Mouse (Mus musculus): ENCODE measurements around the gene Rpl4. TPM values are rescaled to one million over a fixed set of nuclear protein-coding genes. Genes with fewer than 3 reads are reported as not detected.
"Not testable (repeated sequence)": the region's sequence is repeated elsewhere in the genome, so short reads cannot be mapped to it uniquely, and the experiment has no call there.

Gene Rpl4
- polyA plus RNA-seq, 1 experiment from 2014 or later, result 1,021 TPM

GRCm38 (mm10) chr9:64173666-64174220 lies 568 bp downstream of the Rpl4 start:
- under 1% methylated on average over 16 of the region's 16 CpGs for WGBS (ENCODE audit: insufficient replicate concordance)

GRCm38 (mm10) chr9:64174341-64174740 lies 1.2 kb downstream of the Rpl4 start:
- peak overlapping the region; percentile 94 for H3K9ac ChIP-seq
- ATAC-seq (ENCODE audit: low read depth) (no peak), DNase-seq (no peak)
- peak overlapping the region; percentile 89 for H3K4me3 ChIP-seq (replicated peaks)
- peaks cover 62% of the 10 kb centered on the region for H3K4me1 ChIP-seq (replicated peaks)
- peak overlapping the region; percentile 77 for H3K4me2 ChIP-seq
- no peaks in the 10 kb centered on the region for H3K9me3 ChIP-seq (replicated peaks)
- H3K27ac ChIP-seq, result peak overlapping the region; percentile 64; the same call in 1 of the 2 replicates
- H3K36me3 ChIP-seq, result peaks cover 51% of the 10 kb centered on the region
- H3K27me3 ChIP-seq, result no peaks in the 10 kb centered on the region

More at GRCm38 (mm10) chr9:64173666-64174220, 568 bp downstream of the Rpl4 start:
- Histone ChIP-seq H3K4me1 (replicated peaks) (peaks cover 59% of the 10 kb centered on the region), H3K27ac (peak overlapping the region; percentile 64), H3K9ac (peak overlapping the region; percentile 94), H3K4me3 (replicated peaks) (peak overlapping the region; percentile 89), H3K4me2 (peak overlapping the region; percentile 77), H3K9me3 (replicated peaks) (no peaks in the 10 kb centered on the region), H3K36me3 (peaks cover 52% of the 10 kb centered on the region), H3K27me3 (no peaks in the 10 kb centered on the region)
- DNase-seq, result no peak
- no peak for ATAC-seq (ENCODE audit: low read depth)

GRCm38 (mm10) chr9:64174766-64175165 lies 1.6 kb downstream of the Rpl4 start:
- Histone ChIP-seq H3K4me1 (replicated peaks) (peaks cover 66% of the 10 kb centered on the region), H3K9ac (peak overlapping the region; percentile 94), H3K4me3 (replicated peaks) (peak overlapping the region; percentile 89), H3K36me3 (peaks cover 50% of the 10 kb centered on the region), H3K9me3 (replicated peaks) (no peaks in the 10 kb centered on the region), H3K27me3 (no peaks in the 10 kb centered on the region), H3K27ac (peak overlapping the region; percentile 64), H3K4me2 (peak overlapping the region; percentile 77)
- ATAC-seq (ENCODE audit: low read depth) (no peak), DNase-seq (no peak)
- 27% methylated on average over 8 of the region's 8 CpGs for WGBS (ENCODE audit: insufficient replicate concordance)

GRCm38 (mm10) chr9:64175378-64175777 lies 2.2 kb downstream of the Rpl4 start:
- no peak for DNase-seq
- peak overlapping the region; percentile 94 for H3K9ac ChIP-seq
- WGBS (ENCODE audit: insufficient replicate concordance), result 76% methylated on average over 11 of the region's 11 CpGs
- peak overlapping the region; percentile 64 for H3K27ac ChIP-seq
- no peak for ATAC-seq (ENCODE audit: low read depth)
- no peaks in the 10 kb centered on the region for H3K9me3 ChIP-seq (replicated peaks)
- H3K36me3 ChIP-seq, result peaks cover 56% of the 10 kb centered on the region
- peaks cover 67% of the 10 kb centered on the region for H3K4me1 ChIP-seq (replicated peaks)
- H3K4me2 ChIP-seq, result peak overlapping the region; percentile 77
- peak overlapping the region; percentile 89 for H3K4me3 ChIP-seq (replicated peaks)
- no peaks in the 10 kb centered on the region for H3K27me3 ChIP-seq

GRCm38 (mm10) chr9:64178610-64178973 lies 5.4 kb downstream of the Rpl4 start:
- peaks cover 81% of the 10 kb centered on the region for H3K36me3 ChIP-seq
- H3K9ac ChIP-seq, result peak overlapping the region; percentile 87
- no peak for DNase-seq
- ATAC-seq (ENCODE audit: low read depth), result peak; percentile 63
- H3K27ac ChIP-seq, result peak overlapping the region; percentile 80
- H3K9me3 ChIP-seq (replicated peaks), result no peaks in the 10 kb centered on the region
- WGBS (ENCODE audit: insufficient replicate concordance), result 22% methylated on average over 3 of the region's 3 CpGs
- peaks cover 48% of the 10 kb centered on the region for H3K4me1 ChIP-seq (replicated peaks)
- H3K4me3 ChIP-seq (replicated peaks), result peak overlapping the region; percentile 80
- peak overlapping the region; percentile 81 for H3K4me2 ChIP-seq
- no peaks in the 10 kb centered on the region for H3K27me3 ChIP-seq

- WGBS (ENCODE audit: insufficient replicate concordance), result under 1% methylated on average over 35 of the region's 35 CpGs
- peak within 1 kb of the TSS; percentile 87 for H3K9ac ChIP-seq
- peak within 1 kb of the TSS; percentile 80 for H3K4me3 ChIP-seq (replicated peaks)
- peaks cover 83% of the 10 kb centered on the region for H3K36me3 ChIP-seq
- peak within 1 kb of the TSS; percentile 80 for H3K27ac ChIP-seq
- no peaks in the 10 kb centered on the region for H3K27me3 ChIP-seq
- no peaks in the 10 kb centered on the region for H3K9me3 ChIP-seq (replicated peaks)
- H3K4me1 ChIP-seq (replicated peaks), result peaks cover 49% of the 10 kb centered on the region
- H3K4me2 ChIP-seq, result peak within 1 kb of the TSS; percentile 81
- ATAC-seq (ENCODE audit: low read depth) (peak; percentile 91), DNase-seq (peak; percentile 82)
Measured at GRCm38 (mm10) chr9:64178974-64179646, 5.9 kb downstream of the Rpl4 start, which contains the start of gene Snapc5. Gene Snapc5 (plus strand): TSS chr9:64179274.

GRCm38 (mm10) chr9:64183295-64183694 lies 10.1 kb downstream of the Rpl4 start:
- H3K36me3 ChIP-seq, result peaks cover 66% of the 10 kb centered on the region

GRCm38 (mm10) chr9:64184166-64184840 lies 11.1 kb downstream of the Rpl4 start:
- DNase-seq (no peak), ATAC-seq (ENCODE audit: low read depth) (no peak)
- Histone ChIP-seq H3K4me3 (replicated peaks) (no peak overlapping the region), H3K9me3 (replicated peaks) (no peaks in the 10 kb centered on the region), H3K4me1 (replicated peaks) (peaks cover 17% of the 10 kb centered on the region), H3K27me3 (no peaks in the 10 kb centered on the region), H3K4me2 (no peak overlapping the region), H3K27ac (no peak overlapping the region), H3K9ac (no peak overlapping the region), H3K36me3 (peaks cover 59% of the 10 kb centered on the region)
- 86% methylated on average over 5 of the region's 5 CpGs for WGBS (ENCODE audit: insufficient replicate concordance)

More at GRCm38 (mm10) chr9:64183295-64183694, 10.1 kb downstream of the Rpl4 start:
- H3K4me3 ChIP-seq (replicated peaks); ATAC-seq (ENCODE audit: low read depth); H3K9me3 ChIP-seq (replicated peaks); H3K27me3 ChIP-seq; H3K4me2 ChIP-seq; H3K9ac ChIP-seq; DNase-seq; H3K27ac ChIP-seq: not testable (repeated sequence)
- H3K4me1 ChIP-seq (replicated peaks), result peaks cover 24% of the 10 kb centered on the region
- WGBS (ENCODE audit: insufficient replicate concordance), result 84% methylated on average over 5 of the region's 5 CpGs

- peaks cover 36% of the 10 kb centered on the region for H3K36me3 ChIP-seq
- H3K27ac ChIP-seq, result no peak overlapping the region
- ATAC-seq (ENCODE audit: low read depth) (no peak), DNase-seq (no peak)
- H3K27me3 ChIP-seq, result no peaks in the 10 kb centered on the region
- no peak overlapping the region for H3K4me3 ChIP-seq (replicated peaks)
- no peak overlapping the region for H3K9ac ChIP-seq
- no peaks in the 10 kb centered on the region for H3K9me3 ChIP-seq (replicated peaks)
- WGBS (ENCODE audit: insufficient replicate concordance), result 92% methylated on average over 1 of the region's 1 CpGs
- H3K4me1 ChIP-seq (replicated peaks), result no peaks in the 10 kb centered on the region
- no peak overlapping the region for H3K4me2 ChIP-seq
Measured at GRCm38 (mm10) chr9:64193879-64194278, 20.7 kb downstream of the Rpl4 start.

GRCm38 (mm10) chr9:64195554-64195953 lies 22.4 kb downstream of the Rpl4 start:
- no peak overlapping the region for H3K9ac ChIP-seq
- no peak for DNase-seq
- peaks cover 28% of the 10 kb centered on the region for H3K36me3 ChIP-seq
- no peak for ATAC-seq (ENCODE audit: low read depth)
- H3K9me3 ChIP-seq (replicated peaks), result no peaks in the 10 kb centered on the region
- H3K27ac ChIP-seq, result no peak overlapping the region
- H3K4me1 ChIP-seq (replicated peaks), result no peaks in the 10 kb centered on the region
- no peak overlapping the region for H3K4me3 ChIP-seq (replicated peaks)
- no peaks in the 10 kb centered on the region for H3K27me3 ChIP-seq
- H3K4me2 ChIP-seq, result no peak overlapping the region
- 78% methylated on average over 4 of the region's 4 CpGs for WGBS (ENCODE audit: insufficient replicate concordance)

- Histone ChIP-seq H3K27me3 (no peaks in the 10 kb centered on the region), H3K9me3 (replicated peaks) (no peaks in the 10 kb centered on the region), H3K4me1 (replicated peaks) (no peaks in the 10 kb centered on the region), H3K9ac (no peak overlapping the region), H3K36me3 (peaks cover 13% of the 10 kb centered on the region), H3K4me3 (replicated peaks) (no peak overlapping the region), H3K4me2 (no peak overlapping the region), H3K27ac (no peak overlapping the region)
- ATAC-seq (ENCODE audit: low read depth) (no peak), DNase-seq (no peak)
- 80% methylated on average over 8 of the region's 8 CpGs for WGBS (ENCODE audit: insufficient replicate concordance)
Measured at GRCm38 (mm10) chr9:64197524-64197923, 24.3 kb downstream of the Rpl4 start.
